Mouse (Mus musculus) E14TG2a.4 (cell line): ENCODE measurements at regions not wholly inside any gene's neighbourhood (a gene's known extent, or its start where the extent isn't known, plus 50 kb on each side); places are given as distances from the start of the nearest gene placed in this dataset.

Experiments
- CTCF ChIP-seq: conservative IDR thresholded peaks from 2 replicates; pipeline ENCODE4 v1.5.1; 2014; ENCODE audit warnings: low read length
- NANOG ChIP-seq: IDR thresholded peaks from 2 replicates; pipeline ENCODE4 v1.6.1; 2014; ENCODE audit warnings: borderline replicate concordance, low read length, mixed read lengths
- POU5F1 ChIP-seq: IDR thresholded peaks from 2 replicates; pipeline ENCODE4 v1.6.1; 2014; ENCODE audit warnings: low read length, borderline replicate concordance

- TF ChIP-seq CTCF (no peak), NANOG (no peak), POU5F1 (no peak)
These were observed 114.2 kb downstream of the Fam114a2 start for GRCm38 (mm10) chr11:57404172-57404571.
